Mouse (Mus musculus): ENCODE measurements around the gene Ngp.
A peak's percentile ranks its signal among the peaks of the same experiment; 100 is the strongest.
"Not testable (repeated sequence)": the region's sequence is repeated elsewhere in the genome, so short reads cannot be mapped to it uniquely, and the experiment has no call there.

Ngp gene

DNA sequence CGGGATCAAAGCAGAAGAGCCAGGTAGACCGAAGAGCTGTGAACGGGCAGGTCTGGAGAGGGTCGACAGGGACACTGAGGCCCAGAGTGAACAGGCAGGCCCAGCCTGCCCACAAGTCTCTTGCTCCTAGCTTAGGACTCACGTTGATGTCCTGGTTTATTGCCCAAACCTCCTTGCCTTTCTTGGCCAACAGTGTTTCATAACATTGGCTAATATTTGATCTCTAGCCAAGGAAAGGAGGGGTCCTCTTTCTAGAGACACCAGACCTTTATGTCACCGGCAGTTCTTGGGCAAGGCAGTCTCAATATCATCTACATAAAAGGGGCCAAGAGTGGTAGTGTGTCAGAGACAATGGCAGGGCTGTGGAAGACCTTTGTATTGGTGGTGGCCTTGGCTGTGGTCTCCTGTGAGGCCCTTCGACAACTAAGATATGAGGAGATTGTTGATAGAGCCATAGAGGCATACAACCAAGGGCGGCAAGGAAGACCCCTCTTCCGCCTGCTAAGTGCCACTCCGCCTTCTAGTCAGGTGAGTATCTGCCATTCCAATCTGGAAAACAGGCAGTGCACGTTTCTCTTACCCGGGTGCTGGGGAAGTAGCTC, at the start of gene Ngp:
Gene Ngp (plus strand): TSS at position 237 of the 602 bp plus-strand sequence.
- no peak for DNase-seq (ENCODE audit: low spot score)

GRCm38 (mm10) chr9:110369860-110370259, 49.7 kb upstream of the Ngp start:
- DNase-seq (ENCODE audit: low spot score), result no peak

GRCm38 (mm10) chr9:110373871-110374270, 45.7 kb upstream of the Ngp start:
- DNase-seq (ENCODE audit: low spot score), result no peak

DNA sequence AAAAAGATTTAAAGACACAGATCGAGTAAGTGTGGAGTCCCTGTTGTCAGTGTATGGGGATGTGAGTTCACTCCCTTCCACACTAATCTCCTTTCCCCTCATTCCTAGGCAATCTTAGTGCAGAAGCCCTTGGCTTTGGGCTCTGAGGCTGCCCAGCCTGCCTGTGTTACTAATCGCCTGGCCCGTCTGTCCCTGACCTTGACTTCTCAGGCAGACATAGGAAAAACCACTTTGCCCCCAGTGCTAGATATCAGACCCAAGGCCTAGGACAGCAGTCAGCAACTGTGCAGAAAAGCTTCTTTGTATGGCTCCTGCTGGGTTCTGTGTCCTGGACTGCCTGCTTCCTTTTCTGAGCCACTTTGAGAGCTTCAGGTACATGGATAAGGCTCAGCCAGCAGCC, 43.9 kb upstream of the Ngp start:
- DNase-seq (ENCODE audit: low spot score), result no peak

DNA sequence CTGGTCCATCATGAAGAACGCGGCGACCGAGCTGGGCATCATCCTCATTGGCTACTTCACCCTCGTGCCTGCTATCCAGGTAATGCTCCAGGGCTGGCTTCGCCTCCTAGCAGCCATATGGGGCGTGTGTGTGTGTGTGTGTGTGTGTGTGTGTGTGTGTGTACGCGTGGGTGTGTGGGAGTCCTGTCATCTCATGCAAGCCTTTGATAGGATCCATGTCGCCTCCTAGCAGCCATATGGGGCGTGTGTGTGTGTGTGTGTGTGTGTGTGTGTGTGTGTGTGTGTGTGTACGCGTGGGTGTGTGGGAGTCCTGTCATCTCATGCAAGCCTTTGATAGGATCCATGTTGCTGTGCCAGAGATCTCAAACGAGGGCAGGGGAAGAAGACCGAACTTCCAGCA, 41.9 kb upstream of the Ngp start:
- DNase-seq (ENCODE audit: low spot score), result not testable (repeated sequence)

GRCm38 (mm10) chr9:110379361-110379760, 40.2 kb upstream of the Ngp start:
- no peak for DNase-seq (ENCODE audit: low spot score)

- no peak for DNase-seq (ENCODE audit: low spot score)
Measured at GRCm38 (mm10) chr9:110380662-110381061, 38.9 kb upstream of the Ngp start.

DNA sequence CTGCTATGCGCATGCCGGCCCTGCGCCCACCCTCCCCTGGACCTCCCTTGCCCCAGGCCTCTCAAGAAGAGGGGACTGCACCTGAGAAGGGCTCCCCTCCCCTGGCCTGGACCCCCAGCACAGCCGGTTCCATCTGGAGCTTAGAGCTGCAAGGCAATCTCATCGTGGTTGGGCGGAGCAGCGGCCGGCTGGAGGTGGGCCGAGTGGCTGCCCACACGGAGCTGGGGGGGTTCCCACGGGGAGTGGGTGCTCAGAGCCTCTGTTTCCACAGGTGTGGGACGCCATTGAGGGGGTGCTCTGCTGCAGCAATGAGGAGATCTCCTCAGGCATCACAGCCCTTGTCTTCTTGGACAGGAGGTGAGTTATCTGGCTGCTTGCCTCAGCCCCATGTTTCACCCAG, 38.3 kb upstream of the Ngp start:
- DNase-seq (ENCODE audit: low spot score), result no peak

DNA sequence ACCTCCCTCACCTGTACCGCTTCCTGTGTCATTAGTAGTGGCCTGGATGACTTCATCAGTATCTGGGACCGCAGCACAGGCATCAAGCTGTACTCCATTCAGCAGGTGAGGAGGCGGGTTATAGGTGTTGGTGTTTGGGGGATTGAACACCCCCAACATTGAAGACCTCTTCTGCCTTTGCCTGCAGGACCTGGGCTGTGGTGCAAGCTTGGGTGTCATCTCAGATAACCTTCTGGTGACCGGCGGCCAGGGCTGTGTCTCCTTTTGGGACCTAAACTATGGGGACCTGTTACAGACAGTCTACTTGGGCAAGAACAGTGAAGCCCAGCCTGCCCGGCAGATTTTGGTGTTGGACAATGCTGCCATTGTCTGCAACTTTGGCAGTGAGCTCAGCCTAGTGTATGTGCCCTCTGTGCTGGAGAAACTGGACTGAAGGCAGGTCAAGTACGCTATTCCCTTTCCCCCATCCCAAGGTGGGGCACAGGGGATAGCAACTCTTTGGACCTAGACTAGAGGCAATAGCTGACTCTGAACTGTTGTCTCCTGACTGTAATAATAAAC, 35.1 kb upstream of the Ngp start:
- no peak for DNase-seq (ENCODE audit: low spot score)

DNA sequence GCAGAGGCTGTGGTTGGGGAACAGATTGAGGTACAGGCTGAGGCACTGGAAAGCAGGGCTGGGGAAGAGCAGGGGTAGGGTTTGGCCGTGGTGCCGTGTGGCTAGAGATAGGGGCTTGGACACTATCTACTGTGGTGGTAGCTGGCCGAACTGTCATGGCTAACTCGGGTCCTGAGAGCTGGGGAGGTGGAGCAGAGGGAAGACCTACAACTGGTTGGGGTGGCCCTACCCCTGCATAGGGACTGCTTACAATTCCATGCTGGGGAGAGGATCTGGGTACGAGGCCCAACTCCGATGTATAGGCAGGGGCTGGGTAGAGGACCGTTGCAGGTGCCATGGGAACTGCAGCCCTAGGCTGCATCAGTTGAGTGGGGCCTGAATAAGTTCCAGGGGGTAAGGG, 31.5 kb upstream of the Ngp start:
- DNase-seq (ENCODE audit: low spot score), result no peak

GRCm38 (mm10) chr9:110390843-110391242, 28.7 kb upstream of the Ngp start:
- no peak for DNase-seq (ENCODE audit: low spot score)

DNA sequence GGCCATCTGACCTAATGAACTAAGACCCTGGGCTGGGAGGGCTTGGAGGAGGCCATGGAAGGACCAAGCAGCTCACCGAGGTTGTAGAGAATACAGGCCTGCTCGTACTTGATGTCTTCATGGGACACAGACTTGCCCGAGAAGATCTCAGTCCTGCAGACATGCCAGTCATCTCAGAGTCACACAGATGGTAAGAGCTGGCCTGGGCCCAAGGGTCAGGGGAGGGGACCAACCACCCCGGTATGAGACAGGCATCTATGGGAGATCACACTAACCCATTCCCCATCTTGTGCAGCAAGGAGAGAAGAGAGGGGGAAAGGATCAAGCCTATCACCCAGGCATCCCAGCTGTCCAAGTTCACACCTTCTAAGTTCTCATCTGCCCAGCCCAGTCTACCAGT, 26.3 kb upstream of the Ngp start:
- no peak for DNase-seq (ENCODE audit: low spot score)

GRCm38 (mm10) chr9:110400650-110401049, 18.9 kb upstream of the Ngp start:
- no peak for DNase-seq (ENCODE audit: low spot score)

GRCm38 (mm10) chr9:110402731-110403130, 16.8 kb upstream of the Ngp start:
- no peak for DNase-seq (ENCODE audit: low spot score)

DNA sequence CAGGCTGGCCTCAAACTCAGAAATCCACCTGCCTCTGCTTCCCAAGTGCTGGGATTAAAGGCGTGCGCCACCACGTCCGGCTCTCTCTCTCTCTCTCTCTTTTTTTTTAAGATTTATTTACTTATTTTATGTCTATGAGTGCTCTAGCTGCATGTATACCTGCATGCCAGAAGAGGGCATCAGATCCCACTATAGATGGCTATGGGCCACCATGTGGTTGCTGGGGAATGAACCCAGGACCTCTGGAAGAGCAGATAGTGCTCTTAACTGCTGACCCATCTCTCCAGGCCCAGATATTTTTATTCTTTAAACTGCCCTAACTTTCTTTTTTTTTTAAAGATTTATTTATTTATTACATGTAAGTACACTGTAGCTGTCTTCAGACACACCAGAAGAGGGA, 16.3 kb upstream of the Ngp start:
- not testable (repeated sequence) for DNase-seq (ENCODE audit: low spot score)

- no peak for DNase-seq (ENCODE audit: low spot score)
Measured at GRCm38 (mm10) chr9:110407311-110408098, 12.0 kb upstream of the Ngp start.

GRCm38 (mm10) chr9:110408099-110408773, 11.3 kb upstream of the Ngp start, which contains the start of gene Ptpn23:
Gene Ptpn23, minus strand, starts transcription at chr9:110408213.
- peak; percentile 88 for DNase-seq (ENCODE audit: low spot score)

- peak; percentile 76 for DNase-seq (ENCODE audit: low spot score)
Measured at GRCm38 (mm10) chr9:110410908-110411887, 8.3 kb upstream of the Ngp start.

GRCm38 (mm10) chr9:110412926-110413325, 6.6 kb upstream of the Ngp start:
- no peak for DNase-seq (ENCODE audit: low spot score)

DNA sequence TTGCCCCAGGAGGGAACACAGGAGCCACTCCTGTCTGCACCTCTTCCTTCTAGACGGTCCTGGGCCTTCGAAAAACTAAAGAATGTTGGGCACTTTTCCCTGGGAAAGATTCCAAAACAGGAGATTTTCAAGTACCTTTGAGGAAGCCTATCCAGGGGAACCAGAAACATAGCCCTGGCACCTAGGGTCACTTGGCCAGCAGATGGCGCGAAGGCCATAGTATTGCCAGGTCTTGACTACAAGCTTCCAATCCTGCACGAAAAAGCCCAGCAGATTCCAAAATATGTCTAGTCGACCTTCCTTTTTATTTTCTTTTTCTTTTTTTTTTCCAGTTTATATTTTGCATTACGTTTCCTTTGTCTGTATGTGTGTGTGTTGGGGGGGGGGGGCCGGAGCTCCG, 5.8 kb upstream of the Ngp start:
- DNase-seq (ENCODE audit: low spot score), result peak; percentile 35

DNA sequence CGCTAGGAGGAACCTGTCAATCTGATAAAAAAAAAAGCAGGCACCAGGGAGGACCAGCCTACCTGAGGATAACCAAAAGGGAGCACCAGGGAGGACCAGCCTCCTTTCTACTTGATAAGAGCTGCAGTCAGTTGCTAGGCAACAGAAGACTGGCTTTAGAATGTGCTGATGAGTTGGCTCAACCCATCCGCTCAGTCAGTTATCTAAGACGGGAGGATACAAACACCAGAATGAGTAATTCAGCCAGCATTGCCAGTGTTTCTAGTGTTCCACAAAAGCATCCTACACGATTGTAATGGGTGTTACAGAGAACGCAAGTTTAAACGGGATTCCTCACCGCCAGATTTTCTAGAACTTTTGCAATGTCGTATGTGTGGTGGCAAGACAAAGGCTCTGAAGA, 11.7 kb downstream of the Ngp start:
- no peak for DNase-seq (ENCODE audit: low spot score)

DNA sequence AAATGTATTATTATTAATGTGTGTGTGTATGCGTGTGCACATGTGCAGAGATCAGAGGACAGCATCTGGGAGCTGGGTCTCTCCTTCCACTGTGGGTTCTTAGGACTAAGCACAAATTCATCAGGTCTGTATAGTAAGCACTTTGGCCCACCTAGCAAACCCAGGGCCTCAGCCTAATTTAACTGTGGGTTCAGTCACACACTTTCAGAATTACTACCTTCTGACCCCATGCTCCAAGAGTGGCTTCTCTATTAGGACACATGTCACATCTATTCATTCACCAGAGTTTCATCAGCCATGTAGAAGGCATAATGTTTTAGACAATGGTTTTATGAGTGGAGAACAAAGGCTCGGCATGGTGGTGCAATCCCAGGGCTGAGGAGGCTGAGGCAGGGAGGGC, 13.5 kb downstream of the Ngp start:
- no peak for DNase-seq (ENCODE audit: low spot score)
